Mouse (Mus musculus): ENCODE measurements at regions not wholly inside any gene's neighbourhood (a gene's known extent, or its start where the extent isn't known, plus 50 kb on each side); places are given as distances from the start of the nearest gene placed in this dataset.

GRCm38 (mm10) chr5:28979932-28980331 is 215.9 kb upstream of the Rnf32 start:
- no peak for TF ChIP-seq CTCF (IDR thresholded peaks at IDR 0.05; ENCODE audit: insufficient read depth, low read depth, low read length)
- TF ChIP-seq POLR2A (IDR thresholded peaks at IDR 0.05; ENCODE audit: insufficient read depth, low read depth, low read length): no peak

All from olfactory bulb, adult 2 months (tissue).